Mouse (Mus musculus): ENCODE measurements around the gene Cpsf4. TPM values are rescaled to one million over a fixed set of nuclear protein-coding genes. Genes with fewer than 3 reads are reported as not detected.
"Not testable (repeated sequence)": the region's sequence is repeated elsewhere in the genome, so short reads cannot be mapped to it uniquely, and the experiment has no call there.

Gene Cpsf4
- polyA plus RNA-seq, 1 experiment from 2014 or later = 36.3 TPM

DNA sequence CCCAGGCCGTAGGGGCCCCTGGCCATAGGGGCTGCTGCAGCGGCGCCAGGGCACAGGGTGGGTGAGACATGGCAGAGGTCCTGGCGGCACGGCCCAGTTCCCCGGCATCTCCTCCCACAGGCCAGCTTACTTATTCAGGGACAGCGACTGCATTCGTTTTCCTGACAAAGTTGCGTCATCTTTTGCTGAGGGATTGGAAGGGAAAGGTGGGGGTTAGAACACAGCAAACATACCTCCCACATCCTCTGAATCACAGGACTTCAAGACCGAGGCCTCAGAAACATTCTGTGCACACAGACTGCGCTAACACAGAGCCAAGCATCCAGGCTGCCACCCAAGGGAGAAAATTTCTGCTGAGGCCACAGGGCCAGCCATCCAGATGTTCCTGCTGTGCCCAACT is 36.8 kb upstream of the Cpsf4 start:
- Histone ChIP-seq H3K4me2 (ENCODE audit: low read depth, low read length) (no peak overlapping the region), H3K36me3 (ENCODE audit: control insufficient read depth, insufficient read depth, low read length) (peaks cover 64% of the 10 kb centered on the region), H3K27ac (ENCODE audit: low read length) (no peak overlapping the region), H3K9me3 (replicated peaks; ENCODE audit: control insufficient read depth, low read length) (no peaks in the 10 kb centered on the region), H3K4me1 (ENCODE audit: control insufficient read depth, insufficient read depth, low read length) (no peaks in the 10 kb centered on the region), H3K27me3 (ENCODE audit: control insufficient read depth, insufficient read depth, low read length) (no peaks in the 10 kb centered on the region), H3K9ac (ENCODE audit: low read length) (no peak overlapping the region), H3K4me3 (replicated peaks; ENCODE audit: low read length) (no peak overlapping the region)
- ATAC-seq (ENCODE audit: insufficient read depth, low FRiP score) = no peak
- 85% methylated on average over 11 of the region's 11 CpGs for whole genome bisulfite sequencing

DNA sequence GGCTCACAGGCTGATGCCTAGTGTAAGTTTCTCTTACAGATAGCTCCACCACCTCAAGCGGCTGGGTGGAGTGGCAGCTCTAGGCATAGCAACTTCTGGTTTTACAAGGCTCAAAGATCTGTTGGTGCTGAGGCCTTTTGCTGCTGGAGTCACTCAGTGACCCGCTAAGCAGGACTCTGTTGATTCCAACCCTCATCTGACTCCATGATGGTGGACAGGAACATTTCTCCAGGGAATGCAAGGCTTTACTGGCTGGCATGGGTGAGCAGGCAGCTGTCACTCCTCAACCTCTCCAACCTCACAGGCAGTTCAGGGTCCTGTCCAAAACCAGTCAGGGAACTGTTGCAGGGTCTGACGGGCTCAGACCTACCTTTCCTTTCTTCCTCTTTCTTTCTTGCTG is 36.0 kb upstream of the Cpsf4 start:
- ATAC-seq (ENCODE audit: insufficient read depth, low FRiP score) = no peak
- Histone ChIP-seq H3K27me3 (ENCODE audit: control insufficient read depth, insufficient read depth, low read length) (no peaks in the 10 kb centered on the region), H3K36me3 (ENCODE audit: control insufficient read depth, insufficient read depth, low read length) (peaks cover 61% of the 10 kb centered on the region), H3K9ac (ENCODE audit: low read length) (no peak overlapping the region), H3K27ac (ENCODE audit: low read length) (no peak overlapping the region), H3K9me3 (replicated peaks; ENCODE audit: control insufficient read depth, low read length) (no peaks in the 10 kb centered on the region), H3K4me2 (ENCODE audit: low read depth, low read length) (no peak overlapping the region), H3K4me3 (replicated peaks; ENCODE audit: low read length) (no peak overlapping the region), H3K4me1 (ENCODE audit: control insufficient read depth, insufficient read depth, low read length) (no peaks in the 10 kb centered on the region)
- WGBS = 76% methylated on average over 3 of the region's 3 CpGs

DNA sequence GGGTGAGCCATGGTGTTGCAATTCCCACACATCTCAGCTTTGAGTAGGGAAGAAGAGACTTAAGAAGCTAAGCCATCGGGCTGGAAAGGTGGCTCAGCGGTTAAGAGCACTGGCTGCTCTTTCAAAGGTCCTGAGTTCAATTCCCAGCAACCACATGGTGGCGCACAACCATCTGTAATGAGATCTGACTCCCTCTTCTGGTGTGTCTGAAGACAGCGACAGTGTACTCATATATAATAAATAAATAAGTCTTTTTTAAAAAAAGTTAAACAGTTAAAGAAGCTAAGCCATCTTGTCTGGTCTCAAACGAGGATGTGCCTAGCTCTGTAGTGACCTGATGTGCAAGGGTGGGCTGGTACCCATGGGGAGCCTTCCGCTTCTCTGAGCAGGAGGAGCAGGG is 33.7 kb upstream of the Cpsf4 start:
- not testable (repeated sequence) for H3K4me2 ChIP-seq (ENCODE audit: low read depth, low read length); H3K27me3 ChIP-seq (ENCODE audit: control insufficient read depth, insufficient read depth, low read length); H3K9me3 ChIP-seq (replicated peaks; ENCODE audit: control insufficient read depth, low read length); H3K4me3 ChIP-seq (replicated peaks; ENCODE audit: low read length); ATAC-seq (ENCODE audit: insufficient read depth, low FRiP score); H3K4me1 ChIP-seq (ENCODE audit: control insufficient read depth, insufficient read depth, low read length); H3K27ac ChIP-seq (ENCODE audit: low read length); H3K9ac ChIP-seq (ENCODE audit: low read length)
- peaks cover 53% of the 10 kb centered on the region for H3K36me3 ChIP-seq (ENCODE audit: control insufficient read depth, insufficient read depth, low read length)
- whole genome bisulfite sequencing = 82% methylated on average over 6 of the region's 6 CpGs

DNA sequence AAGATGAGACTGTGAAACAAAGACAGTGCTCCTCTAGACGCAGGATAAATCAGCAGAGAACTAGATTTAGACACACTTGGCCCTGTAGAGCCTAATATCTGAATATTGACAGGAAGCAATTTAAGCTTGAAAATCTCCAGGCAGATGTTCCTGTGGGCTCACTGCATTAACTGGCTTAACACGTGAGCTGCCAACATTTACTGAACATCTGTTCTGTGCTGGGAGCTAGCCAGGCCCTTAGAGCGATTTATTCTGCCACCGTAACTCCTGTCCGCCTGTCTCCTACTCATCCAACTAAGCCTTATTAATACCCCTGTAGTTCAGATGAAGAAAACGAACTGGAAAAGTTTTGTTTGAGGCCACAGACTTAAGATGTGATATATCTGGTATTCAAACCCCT is 28.2 kb upstream of the Cpsf4 start:
- no peak overlapping the region for H3K27ac ChIP-seq (ENCODE audit: low read length)
- 2% methylated on average over 6 of the region's 6 CpGs for WGBS
- H3K36me3 ChIP-seq (ENCODE audit: control insufficient read depth, insufficient read depth, low read length) = peaks cover 20% of the 10 kb centered on the region

DNA sequence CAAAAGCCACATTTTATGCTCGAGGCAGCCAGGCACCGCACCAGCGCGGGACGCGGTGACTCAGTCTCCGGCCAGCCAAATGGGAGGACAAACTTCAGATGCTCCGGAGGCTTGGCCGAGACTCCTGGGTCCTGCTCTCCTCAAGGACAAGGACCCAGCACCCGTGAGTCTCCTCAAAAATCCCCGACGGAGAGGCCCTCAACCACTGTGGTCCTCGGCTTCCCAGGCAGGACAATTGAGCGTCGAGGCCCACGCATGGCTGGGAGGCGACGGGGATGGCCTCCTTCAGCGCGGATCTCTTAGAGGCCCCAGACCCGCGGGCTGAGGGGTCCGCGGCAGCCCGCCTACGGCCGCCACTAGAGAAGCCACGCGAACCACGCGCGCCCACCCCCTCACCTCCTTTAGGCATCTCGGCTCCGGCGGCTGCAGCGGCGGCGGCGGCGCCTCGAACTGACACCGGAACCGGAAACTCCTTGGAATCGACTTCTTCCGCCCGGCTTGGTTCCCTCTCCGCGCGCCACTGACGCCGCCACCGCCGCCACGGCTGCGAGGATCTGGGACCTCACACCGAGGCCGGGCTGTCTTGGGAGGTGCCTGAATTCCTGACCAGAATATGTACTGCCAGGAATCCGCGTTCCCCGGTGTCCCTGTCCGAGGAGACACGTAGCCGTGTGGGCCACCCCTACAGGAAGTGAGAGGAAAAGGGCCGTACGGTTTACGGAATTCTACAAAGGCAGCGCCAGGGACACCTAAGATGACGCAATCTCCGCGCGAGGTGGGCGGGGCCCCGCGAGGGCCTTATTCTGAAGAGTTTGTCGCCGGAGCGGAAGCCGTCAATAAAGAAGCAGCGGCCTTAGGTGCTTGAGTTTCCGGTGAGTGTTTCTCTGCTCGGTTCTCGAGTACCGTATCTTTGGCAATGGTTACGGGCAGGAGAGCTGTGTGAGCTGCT is 27.2 kb upstream of the Cpsf4 start, which contains the start of the genes Pdap1 and Bud31:
Gene Pdap1 (minus strand): TSS at position 668 of the 949 bp plus-strand sequence.
Gene Bud31 (plus strand): TSS at position 792 of the 949 bp plus-strand sequence.
- peaks cover 13% of the 10 kb centered on the region for H3K36me3 ChIP-seq (ENCODE audit: control insufficient read depth, insufficient read depth, low read length)
- ATAC-seq (ENCODE audit: insufficient read depth, low FRiP score) = peak; percentile 94
- H3K4me2 ChIP-seq (ENCODE audit: low read depth, low read length) = peak within 1 kb of the TSS; percentile 86
- peak within 1 kb of the TSS; percentile 87 for H3K27ac ChIP-seq (ENCODE audit: low read length)
- peak within 1 kb of the TSS; percentile 94 for H3K4me3 ChIP-seq (replicated peaks; ENCODE audit: low read length)
- WGBS = under 1% methylated on average over 84 of the region's 84 CpGs
- no peaks in the 10 kb centered on the region for H3K9me3 ChIP-seq (replicated peaks; ENCODE audit: control insufficient read depth, low read length)
- H3K27me3 ChIP-seq (ENCODE audit: control insufficient read depth, insufficient read depth, low read length) = no peaks in the 10 kb centered on the region
- H3K9ac ChIP-seq (ENCODE audit: low read length) = peak within 1 kb of the TSS; percentile 87
- peaks cover 15% of the 10 kb centered on the region for H3K4me1 ChIP-seq (ENCODE audit: control insufficient read depth, insufficient read depth, low read length)

More for the DNA sequence above, 28.2 kb upstream of the Cpsf4 start:
- no peaks in the 10 kb centered on the region for H3K9me3 ChIP-seq (replicated peaks; ENCODE audit: control insufficient read depth, low read length)
- no peak for ATAC-seq (ENCODE audit: insufficient read depth, low FRiP score)
- no peaks in the 10 kb centered on the region for H3K27me3 ChIP-seq (ENCODE audit: control insufficient read depth, insufficient read depth, low read length)
- H3K4me3 ChIP-seq (replicated peaks; ENCODE audit: low read length) = peak overlapping the region; percentile 94
- H3K9ac ChIP-seq (ENCODE audit: low read length) = peak overlapping the region; percentile 87
- H3K4me2 ChIP-seq (ENCODE audit: low read depth, low read length) = peak overlapping the region; percentile 81
- peaks cover 15% of the 10 kb centered on the region for H3K4me1 ChIP-seq (ENCODE audit: control insufficient read depth, insufficient read depth, low read length)

DNA sequence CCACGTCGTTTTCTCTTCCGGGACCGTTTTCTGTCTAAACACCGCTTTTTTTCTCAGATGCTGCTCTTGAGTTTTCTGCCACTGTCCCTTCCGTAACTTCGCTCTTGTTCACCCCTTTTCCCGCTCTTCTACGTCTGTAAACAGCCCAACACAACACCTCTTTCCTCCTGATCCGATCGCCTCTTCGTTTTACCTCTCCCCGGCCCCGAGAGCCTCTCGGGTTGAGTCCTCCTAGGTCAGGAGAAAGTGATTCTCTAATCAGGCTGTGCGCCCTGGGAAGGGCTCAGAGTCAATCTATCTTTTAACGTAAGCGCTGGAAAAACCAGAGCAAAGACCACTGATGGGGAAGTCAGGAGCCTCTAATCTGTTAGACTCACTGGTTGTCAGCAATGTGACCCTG is 26.4 kb upstream of the Cpsf4 start:
- Histone ChIP-seq H3K4me2 (ENCODE audit: low read depth, low read length) (peak overlapping the region; percentile 86), H3K27me3 (ENCODE audit: control insufficient read depth, insufficient read depth, low read length) (no peaks in the 10 kb centered on the region), H3K27ac (ENCODE audit: low read length) (peak overlapping the region; percentile 87), H3K9me3 (replicated peaks; ENCODE audit: control insufficient read depth, low read length) (no peaks in the 10 kb centered on the region), H3K36me3 (ENCODE audit: control insufficient read depth, insufficient read depth, low read length) (peaks cover 19% of the 10 kb centered on the region), H3K4me1 (ENCODE audit: control insufficient read depth, insufficient read depth, low read length) (peaks cover 15% of the 10 kb centered on the region), H3K9ac (ENCODE audit: low read length) (peak overlapping the region; percentile 87), H3K4me3 (replicated peaks; ENCODE audit: low read length) (peak overlapping the region; percentile 94)
- WGBS = under 1% methylated on average over 18 of the region's 18 CpGs
- no peak for ATAC-seq (ENCODE audit: insufficient read depth, low FRiP score)

DNA sequence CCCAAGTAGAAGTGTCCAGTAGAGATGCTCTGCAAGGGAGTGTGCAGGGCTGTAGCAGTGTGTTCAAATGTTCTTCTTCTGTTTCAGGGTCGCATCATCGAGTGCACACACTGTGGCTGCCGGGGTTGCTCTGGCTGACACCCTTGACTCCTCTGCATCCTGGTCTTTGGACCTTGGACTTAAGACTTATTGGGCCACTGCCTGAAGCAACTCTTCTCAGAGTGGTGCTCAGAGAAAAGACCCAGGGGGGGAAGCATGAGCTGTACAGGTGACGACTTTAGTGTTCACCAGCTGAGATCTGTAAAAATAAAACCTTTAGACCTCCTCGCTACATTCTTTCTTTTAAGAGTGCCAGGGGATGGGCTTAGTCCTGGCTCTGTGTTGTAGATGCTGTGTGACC is 19.3 kb upstream of the Cpsf4 start:
- H3K27ac ChIP-seq (ENCODE audit: low read length) = no peak overlapping the region
- no peak overlapping the region for H3K4me3 ChIP-seq (replicated peaks; ENCODE audit: low read length)
- H3K36me3 ChIP-seq (ENCODE audit: control insufficient read depth, insufficient read depth, low read length) = peaks cover 36% of the 10 kb centered on the region
- H3K27me3 ChIP-seq (ENCODE audit: control insufficient read depth, insufficient read depth, low read length) = no peaks in the 10 kb centered on the region
- ATAC-seq (ENCODE audit: insufficient read depth, low FRiP score) = no peak
- no peak overlapping the region for H3K4me2 ChIP-seq (ENCODE audit: low read depth, low read length)
- no peaks in the 10 kb centered on the region for H3K4me1 ChIP-seq (ENCODE audit: control insufficient read depth, insufficient read depth, low read length)
- 86% methylated on average over 5 of the region's 5 CpGs for WGBS
- no peak overlapping the region for H3K9ac ChIP-seq (ENCODE audit: low read length)
- no peaks in the 10 kb centered on the region for H3K9me3 ChIP-seq (replicated peaks; ENCODE audit: control insufficient read depth, low read length)

DNA sequence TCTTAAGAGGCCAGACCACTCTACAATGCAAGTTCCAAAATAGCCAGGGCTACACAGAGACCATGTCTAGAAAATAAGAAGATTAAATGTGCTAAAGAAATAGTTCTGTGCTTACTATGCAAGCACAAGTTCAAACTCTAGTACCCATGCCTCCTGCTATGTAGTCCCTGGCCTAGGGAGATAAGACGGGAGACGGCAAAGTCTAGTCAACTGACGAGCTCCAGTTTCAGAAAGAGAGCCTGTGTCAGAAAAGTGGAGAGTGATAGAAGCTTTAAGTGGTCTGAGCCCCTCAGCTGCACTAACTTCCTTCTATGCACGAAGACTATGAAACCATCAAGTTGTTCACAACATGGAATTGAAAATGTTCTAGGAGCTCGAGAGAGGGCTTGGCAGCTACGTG is 17.7 kb upstream of the Cpsf4 start:
- Histone ChIP-seq H3K36me3 (ENCODE audit: control insufficient read depth, insufficient read depth, low read length) (peaks cover 31% of the 10 kb centered on the region), H3K4me1 (ENCODE audit: control insufficient read depth, insufficient read depth, low read length) (no peaks in the 10 kb centered on the region), H3K4me2 (ENCODE audit: low read depth, low read length) (no peak overlapping the region), H3K27ac (ENCODE audit: low read length) (no peak overlapping the region), H3K9ac (ENCODE audit: low read length) (no peak overlapping the region), H3K27me3 (ENCODE audit: control insufficient read depth, insufficient read depth, low read length) (no peaks in the 10 kb centered on the region), H3K4me3 (replicated peaks; ENCODE audit: low read length) (no peak overlapping the region), H3K9me3 (replicated peaks; ENCODE audit: control insufficient read depth, low read length) (no peaks in the 10 kb centered on the region)
- WGBS = 88% methylated on average over 6 of the region's 6 CpGs
- ATAC-seq (ENCODE audit: insufficient read depth, low FRiP score) = no peak

DNA sequence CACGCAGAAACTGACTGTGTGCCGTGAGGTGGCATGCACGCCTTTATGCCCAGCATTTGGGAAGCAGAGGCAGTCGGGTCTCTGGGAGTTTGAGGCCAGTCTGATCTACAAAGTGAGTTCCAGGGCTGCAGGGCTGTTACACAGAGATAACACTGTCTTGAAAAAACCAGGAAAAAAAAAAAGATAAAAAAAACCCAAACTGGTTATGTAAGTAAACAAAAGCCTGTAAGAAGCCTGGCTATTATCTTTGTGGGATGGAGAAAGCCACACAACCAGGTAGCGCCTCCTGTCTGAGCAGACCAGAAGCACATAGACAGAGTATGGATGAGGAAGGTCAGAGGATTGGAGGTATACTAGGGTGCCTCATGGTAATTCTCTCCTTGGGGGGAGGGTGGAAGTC is 14.3 kb upstream of the Cpsf4 start:
- ATAC-seq (ENCODE audit: insufficient read depth, low FRiP score) = no peak
- H3K9me3 ChIP-seq (replicated peaks; ENCODE audit: control insufficient read depth, low read length) = no peaks in the 10 kb centered on the region
- no peak overlapping the region for H3K9ac ChIP-seq (ENCODE audit: low read length)
- WGBS = 85% methylated on average over 5 of the region's 5 CpGs
- no peak overlapping the region for H3K4me3 ChIP-seq (replicated peaks; ENCODE audit: low read length)
- no peaks in the 10 kb centered on the region for H3K27me3 ChIP-seq (ENCODE audit: control insufficient read depth, insufficient read depth, low read length)
- H3K4me2 ChIP-seq (ENCODE audit: low read depth, low read length) = no peak overlapping the region
- H3K36me3 ChIP-seq (ENCODE audit: control insufficient read depth, insufficient read depth, low read length) = peaks cover 24% of the 10 kb centered on the region; the same call in 1 of the 2 replicates
- H3K4me1 ChIP-seq (ENCODE audit: control insufficient read depth, insufficient read depth, low read length) = no peaks in the 10 kb centered on the region
- H3K27ac ChIP-seq (ENCODE audit: low read length) = no peak overlapping the region
